Mouse (Mus musculus) left cerebral cortex, postnatal 36 days (tissue): ENCODE data around the gene Cyp3a13. TPM values are rescaled to one million over a fixed set of nuclear protein-coding genes. Genes with fewer than 3 reads are reported as not detected.
"Not testable (repeated sequence)": the region's sequence is repeated elsewhere in the genome, so short reads cannot be mapped to it uniquely, and the experiment has no call there.

Experiments used
- DNase-seq, 2 experiments: peaks; one replicate each; pipeline ENCODE4 v3.0.0; 2021 to 2022; ENCODE audit warnings: low spot score in 2 of 2, mixed read lengths in 1 of 2
- intact Hi-C: fragments of 180-260 bp; cut with DNase I; formaldehyde crosslinking; loops from one replicate; pipeline ENCODE4 v1.15.1; 2025
- total RNA-seq, 2 experiments: library from RNA; stranded (reverse); gene quantifications; 2 replicates each; pipeline ENCODE4 v1.2.3; 2021

The Cyp3a13 gene
- total RNA-seq, 2 experiments from 2014 or later, result 0.25 TPM

GRCm38 (mm10) chr5:137882922-137883321, 38.5 kb downstream of the Cyp3a13 start:
- no peak for DNase-seq
- intact Hi-C loops, result no loop called here

GRCm38 (mm10) chr5:137877860-137878259, 43.6 kb downstream of the Cyp3a13 start:
- peak in 1 of 2 experiments; percentile 8 for DNase-seq
- intact Hi-C loops, result loop anchor here (2.0 kb wide), 1 partner anchor 89 kb away; no protein-coding TSS in a partner anchor

GRCm38 (mm10) chr5:137875054-137875453, 46.4 kb downstream of the Cyp3a13 start:
- DNase-seq, result no peak
- intact Hi-C loops, result no loop called here

GRCm38 (mm10) chr5:137872381-137872702, 49.1 kb downstream of the Cyp3a13 start:
- DNase-seq, intact Hi-C loops: not testable (repeated sequence)

GRCm38 (mm10) chr5:137871644-137872380, 49.6 kb downstream of the Cyp3a13 start, which contains the start of gene Pilrb2:
Gene Pilrb2 (minus strand): TSS chr5:137871815.
- intact Hi-C loops, DNase-seq: not testable (repeated sequence)

GRCm38 (mm10) chr5:137868600-137868999, 52.8 kb downstream of the Cyp3a13 start:
- DNase-seq, intact Hi-C loops: not testable (repeated sequence)

- DNase-seq, intact Hi-C loops: not testable (repeated sequence)
Measured at GRCm38 (mm10) chr5:137864008-137864407, 57.4 kb downstream of the Cyp3a13 start.

GRCm38 (mm10) chr5:137857960-137858710, 63.3 kb downstream of the Cyp3a13 start, which contains the start of gene Pilrb1:
Gene Pilrb1 (minus strand): TSS chr5:137858106.
- intact Hi-C loops, DNase-seq: not testable (repeated sequence)

- intact Hi-C loops, DNase-seq: not testable (repeated sequence)
Measured at GRCm38 (mm10) chr5:137856870-137857269, 64.5 kb downstream of the Cyp3a13 start.

GRCm38 (mm10) chr5:137854907-137855306, 66.5 kb downstream of the Cyp3a13 start:
- DNase-seq, intact Hi-C loops: not testable (repeated sequence)

GRCm38 (mm10) chr5:137850313-137850712, 71.1 kb downstream of the Cyp3a13 start:
- intact Hi-C loops, DNase-seq: not testable (repeated sequence)

Other genes with a start within 250 kb of the Cyp3a13 start
- 10 to 100 TPM; 41.7 to 42.0 TPM for gene Agfg2, start 236.9 kb downstream of the Cyp3a13 start, total RNA-seq
- gene Nyap1, start 180.0 kb downstream of the Cyp3a13 start, total RNA-seq, result 10 to 100 TPM; 70.1 to 79.5 TPM
- gene Tsc22d4, start 175.9 kb downstream of the Cyp3a13 start, total RNA-seq, result 100 to 1,000 TPM; 166 to 203 TPM
- gene Ppp1r35, start 142.8 kb downstream of the Cyp3a13 start, total RNA-seq, result 10 to 100 TPM; 23.5 to 28.6 TPM
- gene Mepce, start 134.0 kb downstream of the Cyp3a13 start, total RNA-seq, result 10 to 100 TPM; 33.5 to 42.8 TPM
- 1 to 10 TPM; 4.6 to 7.2 TPM for gene Zcwpw1, start 133.8 kb downstream of the Cyp3a13 start, total RNA-seq
- under 1 TPM in 1 of 2 experiments, not detected in 1; 0.20 TPM for gene Pilra, start 85.3 kb downstream of the Cyp3a13 start, total RNA-seq
- not detected for gene Pilrb1, start 63.5 kb downstream of the Cyp3a13 start, total RNA-seq
- gene Pilrb2, start 49.8 kb downstream of the Cyp3a13 start, total RNA-seq, result not detected
- gene Gjc3, start 41.5 kb upstream of the Cyp3a13 start, total RNA-seq, result 10 to 100 TPM; 21.0 to 23.4 TPM
- gene Azgp1, start 59.9 kb upstream of the Cyp3a13 start, total RNA-seq, result not detected
- not detected for gene Smok3a, start 99.6 kb upstream of the Cyp3a13 start, total RNA-seq
- gene Smok3b, start 99.8 kb upstream of the Cyp3a13 start, total RNA-seq, result not detected
- not detected for gene Smok3c, start 131.6 kb upstream of the Cyp3a13 start, total RNA-seq
- gene Zkscan1, start 163.5 kb upstream of the Cyp3a13 start, total RNA-seq, result 10 to 100 TPM; 39.9 to 40.2 TPM
- gene Zscan21, start 195.3 kb upstream of the Cyp3a13 start, total RNA-seq, result 10 to 100 TPM; 16.1 to 16.4 TPM
- gene Zfp113, start 234.1 kb upstream of the Cyp3a13 start, total RNA-seq, result 10 to 100 TPM; 12.3 to 16.2 TPM
- 100 to 1,000 TPM; 122 to 137 TPM for gene Cops6, start 239.5 kb upstream of the Cyp3a13 start, total RNA-seq